Mouse (Mus musculus) midbrain, embryonic 12.5 days (tissue): Measurements from ENCODE around the gene Csnk1d. TPM values are rescaled to one million over a fixed set of nuclear protein-coding genes. Genes with fewer than 3 reads are reported as not detected.
A peak's percentile ranks its signal among the peaks of the same experiment; 100 is the strongest.

ENCODE experiments used
- ATAC-seq: fragments of 200-750 bp; cut with Nextera tagmentation; 2 replicates; pipeline ENCODE4 v1.8.0; 2017; ENCODE audit warnings: low read depth, moderate TSS enrichment, moderate library complexity; ENCODE audit not compliant: low FRiP score
- H3K27ac ChIP-seq: fragments of 300-500 bp; sonication (generic); replicated peaks from 2 replicates; pipeline ENCODE4 v1.5.1; 2016; ENCODE audit warnings: mild to moderate bottlenecking
- H3K27me3 ChIP-seq: fragments of 300-500 bp; sonication (generic); 2 replicates; pipeline ENCODE4 v1.6.1; 2016; ENCODE audit warnings: mild to moderate bottlenecking
- H3K36me3 ChIP-seq: fragments of 300-500 bp; sonication (generic); 2 replicates; pipeline ENCODE4 v1.6.1; 2016
- H3K4me1 ChIP-seq: fragments of 300-500 bp; sonication (generic); 2 replicates; pipeline ENCODE4 v1.6.1; 2016
- H3K4me2 ChIP-seq: fragments of 300-500 bp; sonication (generic); replicated peaks from 2 replicates; pipeline ENCODE4 v1.6.1; 2016; ENCODE audit warnings: mild to moderate bottlenecking, moderate library complexity
- H3K4me3 ChIP-seq: fragments of 300-500 bp; sonication (generic); 2 replicates; pipeline ENCODE4 v1.5.1; 2016; ENCODE audit warnings: mild to moderate bottlenecking
- H3K9ac ChIP-seq: fragments of 300-500 bp; sonication (generic); replicated peaks from 2 replicates; pipeline ENCODE4 v1.6.1; 2016; ENCODE audit warnings: mild to moderate bottlenecking, moderate library complexity
- H3K9me3 ChIP-seq: fragments of 300-500 bp; sonication (generic); 2 replicates; pipeline ENCODE4 v1.6.1; 2016; ENCODE audit warnings: mild to moderate bottlenecking
- WGBS: fragments of 180-500 bp; shearing (Covaris S2); methylation state at CpG from one replicate; pipeline ENCODE4 v1.1.7; 2016; 5-methylcytosine and 5-hydroxymethylcytosine counted together
- polyA plus RNA-seq: library from polyadenylated mRNA; unstranded; fragments of >200 nt; fragmentation: Nextera tagmentation; extraction: Ambion mirVana; gene quantifications from 2 replicates; pipeline ENCODE4 v1.2.1, GENCODE M21; 2016

The Csnk1d gene
- polyA plus RNA-seq, 1 experiment from 2014 or later, result 170 TPM

GRCm38 (mm10) chr11:120932564-120933398 is 58.3 kb downstream of the Csnk1d start, which contains the start of gene Ccdc57:
Gene Ccdc57 (minus strand): TSS chr11:120932872.
- H3K36me3 ChIP-seq, result no peaks in the 10 kb centered on the region
- peak within 1 kb of the TSS; percentile 62 for H3K4me2 ChIP-seq
- peak within 1 kb of the TSS; percentile 61 for H3K9ac ChIP-seq
- 9% methylated on average over 44 of the region's 44 CpGs for WGBS
- H3K27me3 ChIP-seq, result no peaks in the 10 kb centered on the region
- peaks cover 9% of the 10 kb centered on the region for H3K4me1 ChIP-seq
- peaks cover 9% of the 10 kb centered on the region; the same call in 1 of the 2 replicates for H3K9me3 ChIP-seq
- peak within 1 kb of the TSS; percentile 54 for H3K4me3 ChIP-seq
- no peak within 1 kb of the TSS for H3K27ac ChIP-seq
- peak; percentile 86 for ATAC-seq

DNA sequence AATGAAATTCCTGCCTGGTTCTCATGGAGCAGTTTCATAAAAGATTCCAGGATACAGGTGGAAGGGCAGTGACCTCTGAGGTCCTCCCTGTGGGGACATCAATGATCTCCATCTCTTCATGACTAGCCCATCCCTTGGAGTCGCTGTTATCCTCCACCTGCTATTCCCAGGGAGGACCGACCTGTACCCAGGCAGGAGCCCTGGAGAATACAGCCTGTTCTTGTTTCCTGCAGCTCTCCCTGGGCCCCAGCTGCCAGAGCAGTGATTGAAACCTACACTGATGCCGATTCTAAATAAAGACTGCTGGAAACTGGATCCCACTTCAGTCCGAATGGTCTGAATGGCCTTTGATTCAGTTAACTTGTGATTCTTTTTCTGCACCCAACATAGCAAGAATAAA is 59.7 kb downstream of the Csnk1d start:
- H3K9ac ChIP-seq, result no peak overlapping the region
- WGBS, result 93% methylated on average over 4 of the region's 4 CpGs

GRCm38 (mm10) chr11:120928468-120928867 is 62.7 kb downstream of the Csnk1d start:
- Histone ChIP-seq H3K9me3 (peaks cover 5% of the 10 kb centered on the region; the same call in 1 of the 2 replicates), H3K9ac (no peak overlapping the region), H3K4me1 (peaks cover 9% of the 10 kb centered on the region), H3K27ac (no peak overlapping the region), H3K4me2 (no peak overlapping the region), H3K36me3 (peaks cover 7% of the 10 kb centered on the region), H3K4me3 (no peak overlapping the region), H3K27me3 (no peaks in the 10 kb centered on the region)
- 91% methylated on average over 4 of the region's 4 CpGs for WGBS
- no peak for ATAC-seq

More for the DNA sequence above, 59.7 kb downstream of the Csnk1d start:
- Histone ChIP-seq H3K4me3 (no peak overlapping the region), H3K27ac (no peak overlapping the region), H3K27me3 (no peaks in the 10 kb centered on the region), H3K36me3 (no peaks in the 10 kb centered on the region), H3K4me2 (peak overlapping the region; percentile 62; the same call in 1 of the 2 replicates), H3K4me1 (peaks cover 9% of the 10 kb centered on the region), H3K9me3 (peaks cover 9% of the 10 kb centered on the region; the same call in 1 of the 2 replicates)
- no peak for ATAC-seq

DNA sequence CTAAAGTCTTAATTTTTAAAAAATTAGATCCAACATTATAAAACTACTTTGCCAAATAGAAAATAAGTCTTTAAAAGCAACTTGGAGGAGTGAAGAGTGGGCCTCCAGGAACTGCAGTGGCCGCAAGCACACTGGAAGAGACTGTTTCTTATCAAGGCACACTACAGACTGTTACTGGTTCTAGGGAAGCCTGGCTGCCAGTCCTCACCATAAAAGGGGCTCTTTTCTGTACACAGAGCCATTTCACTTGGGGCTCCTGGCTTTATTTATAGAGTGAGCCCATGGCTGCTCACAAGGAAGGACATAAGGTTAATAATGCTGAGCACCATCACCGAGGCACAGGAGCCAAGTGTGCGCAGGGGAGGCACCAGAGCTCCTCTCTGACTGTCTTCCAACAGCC is 68.6 kb downstream of the Csnk1d start:
- Histone ChIP-seq H3K4me2 (no peak overlapping the region), H3K4me1 (no peaks in the 10 kb centered on the region), H3K27me3 (no peaks in the 10 kb centered on the region), H3K27ac (no peak overlapping the region), H3K9ac (no peak overlapping the region), H3K36me3 (peaks cover 33% of the 10 kb centered on the region), H3K4me3 (no peak overlapping the region), H3K9me3 (no peaks in the 10 kb centered on the region)
- 91% methylated on average over 3 of the region's 3 CpGs for WGBS
- ATAC-seq, result no peak

GRCm38 (mm10) chr11:120917756-120918155 is 73.4 kb downstream of the Csnk1d start:
- H3K4me2 ChIP-seq, result no peak overlapping the region

DNA sequence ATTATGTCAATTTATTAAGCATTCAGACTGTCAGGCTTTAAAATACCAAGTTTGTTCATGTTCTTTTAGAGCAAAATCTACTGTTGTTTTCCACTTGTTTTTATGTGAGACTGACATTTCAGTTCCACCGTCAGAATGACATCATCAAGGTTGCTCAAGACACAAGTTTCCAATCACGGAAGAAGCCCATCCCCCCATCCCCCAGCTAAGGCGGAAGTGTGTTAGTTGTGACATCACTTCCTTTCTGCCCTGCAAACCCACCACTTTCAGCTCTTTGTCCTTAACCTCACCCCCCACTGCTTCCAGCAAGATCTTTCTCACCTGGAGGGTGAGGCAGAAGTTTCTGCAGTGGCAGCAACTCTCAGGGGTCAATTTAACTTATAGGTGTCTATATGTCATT is 74.7 kb downstream of the Csnk1d start:
- WGBS, result 85% methylated on average over 3 of the region's 3 CpGs
- no peaks in the 10 kb centered on the region for H3K9me3 ChIP-seq
- H3K27ac ChIP-seq, result no peak overlapping the region
- H3K4me1 ChIP-seq, result no peaks in the 10 kb centered on the region
- no peak for ATAC-seq
- no peak overlapping the region for H3K4me3 ChIP-seq
- H3K27me3 ChIP-seq, result no peaks in the 10 kb centered on the region
- no peak overlapping the region for H3K9ac ChIP-seq
- no peak overlapping the region for H3K4me2 ChIP-seq
- H3K36me3 ChIP-seq, result peaks cover 42% of the 10 kb centered on the region

More at GRCm38 (mm10) chr11:120917756-120918155, 73.4 kb downstream of the Csnk1d start:
- no peak overlapping the region for H3K9ac ChIP-seq
- no peaks in the 10 kb centered on the region for H3K4me1 ChIP-seq
- no peak for ATAC-seq
- WGBS, result 96% methylated on average over 5 of the region's 5 CpGs
- no peaks in the 10 kb centered on the region for H3K27me3 ChIP-seq
- no peak overlapping the region for H3K4me3 ChIP-seq
- peaks cover 46% of the 10 kb centered on the region for H3K36me3 ChIP-seq
- H3K9me3 ChIP-seq, result no peaks in the 10 kb centered on the region
- H3K27ac ChIP-seq, result no peak overlapping the region

GRCm38 (mm10) chr11:120913796-120914195 is 77.3 kb downstream of the Csnk1d start:
- H3K36me3 ChIP-seq, result peaks cover 26% of the 10 kb centered on the region
- no peak for ATAC-seq
- H3K4me1 ChIP-seq, result no peaks in the 10 kb centered on the region
- H3K4me3 ChIP-seq, result no peak overlapping the region
- no peak overlapping the region for H3K9ac ChIP-seq
- H3K27ac ChIP-seq, result no peak overlapping the region
- H3K4me2 ChIP-seq, result no peak overlapping the region
- H3K27me3 ChIP-seq, result no peaks in the 10 kb centered on the region
- no peaks in the 10 kb centered on the region for H3K9me3 ChIP-seq
- 95% methylated on average over 4 of the region's 4 CpGs for WGBS

Other genes with a start within 250 kb of the Csnk1d start
- 5.4 and 6.8 TPM in 2 replicates for gene Hmga1b, start 228.5 kb downstream of the Csnk1d start, polyA plus RNA-seq
- gene Rfng, start 207.1 kb downstream of the Csnk1d start, polyA plus RNA-seq, result 63.4 and 66.4 TPM in 2 replicates
- gene Gps1, start 207.1 kb downstream of the Csnk1d start, polyA plus RNA-seq, result 235 and 248 TPM in 2 replicates
- 64.2 and 67.6 TPM in 2 replicates for gene Dus1l, start 194.9 kb downstream of the Csnk1d start, polyA plus RNA-seq
- 139 and 140 TPM in 2 replicates for gene Fasn, start 166.8 kb downstream of the Csnk1d start, polyA plus RNA-seq
- gene Ccdc57, start 58.5 kb downstream of the Csnk1d start, polyA plus RNA-seq, result 5.9 and 6.3 TPM in 2 replicates
- gene Slc16a3, start 42.9 kb downstream of the Csnk1d start, polyA plus RNA-seq, result 27.1 and 29.4 TPM in 2 replicates
- not detected in 2 replicates for gene Cd7, start 48.1 kb upstream of the Csnk1d start, polyA plus RNA-seq
- gene Sectm1b, start 72.2 kb upstream of the Csnk1d start, polyA plus RNA-seq, result not detected in 2 replicates
- gene Sectm1a, start 89.9 kb upstream of the Csnk1d start, polyA plus RNA-seq, result not detected in 2 replicates
- gene Tex19.2, start 127.3 kb upstream of the Csnk1d start, polyA plus RNA-seq, result not detected in 2 replicates
- gene Tex19.1, start 154.8 kb upstream of the Csnk1d start, polyA plus RNA-seq, result not detected in 2 replicates
- 0.10 TPM in 1 of 2 replicates, not detected in the other for gene Uts2r, start 168.9 kb upstream of the Csnk1d start, polyA plus RNA-seq
- 11.6 and 11.9 TPM in 2 replicates for gene Hexdc, start 213.1 kb upstream of the Csnk1d start, polyA plus RNA-seq
- 17.3 and 18.5 TPM in 2 replicates for gene Ogfod3, start 213.4 kb upstream of the Csnk1d start, polyA plus RNA-seq
- gene Cybc1, start 238.0 kb upstream of the Csnk1d start, polyA plus RNA-seq, result 38.8 and 41.1 TPM in 2 replicates
- gene Narf, start 245.9 kb upstream of the Csnk1d start, polyA plus RNA-seq, result 78.7 and 84.5 TPM in 2 replicates